Mouse (Mus musculus) frontal cortex, postnatal 10 days (tissue): Measurements from ENCODE around the gene Nhlrc4.
A peak's percentile ranks its signal among the peaks of the same experiment; 100 is the strongest.

Experiments used
- DNase-seq, 2 experiments: peaks; one replicate each; pipeline ENCODE4 v3.0.0; 2022; ENCODE audit warnings: low spot score in 2 of 2, mixed read lengths in 1 of 2

Nhlrc4 gene

DNA sequence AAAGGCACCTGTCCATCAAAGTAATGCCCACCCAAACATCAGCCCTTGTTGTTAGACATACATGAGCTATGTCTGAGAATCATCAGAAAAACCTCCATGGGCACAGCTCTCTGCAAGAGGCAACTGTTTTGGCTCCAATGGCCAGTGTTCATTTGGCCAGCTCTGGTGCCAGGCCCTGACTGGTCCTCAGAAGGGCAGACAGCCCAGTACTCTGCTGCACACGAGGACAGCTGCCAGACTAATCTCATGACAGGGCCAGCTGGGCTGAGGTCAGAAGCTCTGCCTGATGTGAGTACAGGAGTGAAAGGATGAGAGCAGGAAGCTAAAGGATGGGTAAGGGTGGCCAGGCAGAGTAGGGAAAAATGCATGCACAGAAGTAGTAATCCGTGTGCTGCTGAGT, 19.4 kb downstream of the Nhlrc4 start:
- DNase-seq: no peak

GRCm38 (mm10) chr17:25922120-25922519, 22.6 kb downstream of the Nhlrc4 start:
- DNase-seq: no peak

- peak; percentile 100 for DNase-seq
Measured at GRCm38 (mm10) chr17:25919786-25920642, 24.7 kb downstream of the Nhlrc4 start.

DNA sequence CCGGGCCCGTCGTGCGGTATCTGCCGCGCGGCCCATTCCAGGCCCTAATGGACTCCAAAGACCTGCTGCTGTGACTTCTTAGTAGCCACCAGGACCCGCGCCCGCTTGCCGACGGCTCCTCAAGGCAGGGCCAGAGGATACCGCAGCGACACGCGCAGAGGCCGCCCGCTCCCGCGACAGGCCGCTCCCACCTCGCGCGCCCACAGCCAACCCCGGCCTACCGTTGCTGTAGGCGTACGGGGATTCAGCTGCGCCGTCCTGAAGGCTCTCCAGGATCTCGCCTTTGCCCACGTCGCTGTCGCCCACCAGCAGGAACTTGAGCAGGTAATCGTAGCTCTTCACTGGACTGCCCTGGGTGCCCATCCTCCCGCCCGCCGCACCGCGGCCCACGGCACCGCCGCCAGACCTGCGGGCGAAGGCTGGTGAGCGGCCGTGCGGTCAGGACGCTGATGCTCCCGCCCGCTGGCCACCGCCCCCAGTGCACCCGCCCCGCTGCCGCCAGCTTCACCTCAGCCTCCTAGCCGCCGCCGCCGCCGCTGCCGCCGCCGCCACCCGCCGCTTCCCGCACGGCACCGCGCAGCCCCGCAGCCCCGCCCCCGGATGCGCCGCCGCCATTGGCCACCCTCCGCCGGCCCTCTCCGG, 25.5 kb downstream of the Nhlrc4 start, which contains the start of gene Rab40c:
Gene Rab40c, minus strand, starts transcription at position 584 of the 642 bp plus-strand sequence.
- DNase-seq: peak in 1 of 2 experiments; percentile 37

- DNase-seq: no peak
Measured at GRCm38 (mm10) chr17:25918037-25918750, 26.6 kb downstream of the Nhlrc4 start.

- DNase-seq: no peak
Measured at GRCm38 (mm10) chr17:25916931-25917647, 27.7 kb downstream of the Nhlrc4 start.

DNA sequence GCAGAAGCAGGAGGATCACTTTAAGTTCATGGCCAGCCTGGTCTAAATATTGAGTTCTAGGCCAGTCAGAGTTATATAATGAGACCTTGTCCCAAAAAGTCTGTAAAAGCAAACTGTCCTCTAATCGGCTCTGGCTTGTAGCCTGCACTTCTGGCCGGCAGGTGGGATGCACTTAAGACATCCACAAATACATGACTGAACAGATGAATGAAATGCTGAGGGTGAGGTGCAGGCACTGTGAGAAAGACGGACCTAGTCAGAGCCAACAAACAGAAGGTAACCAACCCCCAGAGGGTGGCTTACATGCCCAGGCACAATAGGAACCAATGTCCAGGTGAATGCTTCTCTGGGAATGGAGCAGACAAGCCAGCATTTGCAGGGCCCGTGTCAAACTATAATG, 30.5 kb downstream of the Nhlrc4 start:
- DNase-seq: no peak

GRCm38 (mm10) chr17:25913877-25914275, 30.9 kb downstream of the Nhlrc4 start:
- DNase-seq: no peak

DNA sequence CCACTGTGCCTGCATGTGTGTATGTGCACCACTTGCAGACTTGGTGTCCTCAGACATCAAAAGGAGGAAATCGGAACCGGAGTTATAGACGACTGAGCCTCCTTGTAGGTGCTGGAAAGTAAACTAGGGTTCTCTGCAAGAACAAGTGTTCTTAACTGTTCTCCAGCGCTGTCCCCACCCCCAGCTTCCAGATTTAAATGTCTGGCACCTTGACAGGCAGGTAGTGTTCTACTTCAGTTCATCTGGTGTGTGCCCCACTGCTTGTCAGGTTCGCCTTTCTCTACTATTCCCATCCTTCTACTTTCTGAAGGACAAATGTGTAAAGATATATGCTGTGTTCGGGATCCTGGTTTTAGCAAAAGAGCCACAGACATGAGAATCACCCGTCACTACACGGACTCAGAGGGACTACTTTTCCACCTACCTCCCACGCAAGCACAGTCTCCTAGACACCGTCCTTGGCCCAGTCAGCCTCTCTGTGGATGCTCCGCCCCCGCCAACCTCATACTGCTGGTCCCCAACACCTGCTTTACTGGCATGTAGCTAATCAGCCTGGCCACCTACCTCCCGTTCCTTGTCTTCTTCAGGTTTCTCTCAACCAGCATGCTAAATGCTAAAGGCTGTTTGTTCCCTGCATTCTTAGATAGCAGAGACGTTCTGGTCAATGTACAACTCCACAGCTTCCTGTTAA, 31.4 kb downstream of the Nhlrc4 start:
- no peak for DNase-seq

GRCm38 (mm10) chr17:25911816-25912215, 32.9 kb downstream of the Nhlrc4 start:
- DNase-seq: no peak

DNA sequence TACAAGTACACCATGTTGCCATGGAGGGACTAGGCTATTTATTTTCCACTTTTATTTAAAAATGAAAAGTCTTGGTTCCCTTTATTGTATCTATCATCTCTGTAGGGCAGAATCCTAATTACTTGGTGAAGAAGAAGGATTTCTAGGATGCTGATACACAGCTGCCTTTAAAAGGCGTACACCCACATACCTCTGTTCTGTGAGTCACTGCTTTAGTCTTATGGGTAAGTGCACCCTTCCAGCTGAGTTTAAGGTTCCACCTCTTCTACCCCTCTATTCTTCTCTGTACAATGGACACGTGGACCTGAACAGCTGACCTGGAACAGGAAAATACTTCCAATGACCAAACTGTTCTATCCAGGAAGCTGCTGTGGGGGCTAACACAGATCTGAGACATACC, 37.1 kb downstream of the Nhlrc4 start:
- no peak for DNase-seq

- DNase-seq: no peak
Measured at GRCm38 (mm10) chr17:25903061-25903460, 41.7 kb downstream of the Nhlrc4 start.

- DNase-seq: no peak
Measured at GRCm38 (mm10) chr17:25900193-25900592, 44.6 kb downstream of the Nhlrc4 start.

GRCm38 (mm10) chr17:25895891-25896290, 48.9 kb downstream of the Nhlrc4 start:
- DNase-seq: no peak

- no peak for DNase-seq
Measured at GRCm38 (mm10) chr17:25895415-25895814, 49.3 kb downstream of the Nhlrc4 start.

- peak in 1 of 2 experiments; percentile 54 for DNase-seq
Measured at GRCm38 (mm10) chr17:25893975-25894617, 50.7 kb downstream of the Nhlrc4 start.
